Mouse (Mus musculus): ENCODE measurements around the gene Sptan1.

- TF ChIP-seq HCFC1 (IDR thresholded peaks at IDR 0.05; ENCODE audit: low read depth, low read length) (no peak), POLR2A (IDR thresholded peaks at IDR 0.05; ENCODE audit: control insufficient read depth in 1 of 2, insufficient read depth in 1 of 2, low read depth in 1 of 2, low read length in 2 of 2, poor library complexity in 1 of 2) (no peak), CTCF (IDR thresholded peaks at IDR 0.05 in 2 of 3, conservative IDR thresholded peaks at IDR 0.05 in 1 of 3; ENCODE audit: control insufficient read depth in 1 of 3, insufficient read depth in 1 of 3, low read depth in 2 of 3, low read length in 3 of 3, poor library complexity in 1 of 3, severe bottlenecking in 1 of 3) (peak in 1 of 3 experiments; percentile 8; a peak in 1 of 6 replicates), MAX (IDR thresholded peaks at IDR 0.05; ENCODE audit: low read length) (no peak), JUND (IDR thresholded peaks at IDR 0.05; ENCODE audit: low read depth, low read length) (no peak), USF1 (IDR thresholded peaks at IDR 0.05; ENCODE audit: low read depth, low read length) (no peak), ELF1 (IDR thresholded peaks at IDR 0.05; ENCODE audit: low read depth, low read length) (no peak), ZKSCAN1 (IDR thresholded peaks at IDR 0.05; ENCODE audit: low read depth, low read length) (no peak), ZC3H11A (IDR thresholded peaks at IDR 0.05; ENCODE audit: low read depth, low read length) (no peak), EP300 (IDR thresholded peaks at IDR 0.05; ENCODE audit: low read depth in 1 of 2, low read length in 2 of 2) (no peak), RAD21 (IDR thresholded peaks at IDR 0.05; ENCODE audit: low read depth, low read length) (no peak), CHD2 (IDR thresholded peaks at IDR 0.05; ENCODE audit: low read length) (no peak), MAFK (IDR thresholded peaks at IDR 0.05; ENCODE audit: borderline replicate concordance, low read depth, low read length) (no peak)
These were observed 546 bp downstream of the Sptan1 start for GRCm38 (mm10) chr2:29965906-29966305.
